Mouse (Mus musculus) embryonic fibroblast, embryonic 13.5 days (primary cell): ENCODE measurements at regions not wholly inside any gene's neighbourhood (a gene's known extent, or its start where the extent isn't known, plus 50 kb on each side); places are given as distances from the start of the nearest gene placed in this dataset.

Experiments used
- H3K27ac ChIP-seq: 2 replicates; pipeline ENCODE4 v1.5.1; 2012; ENCODE audit warnings: low read length, control low read depth, inconsistent platforms; ENCODE audit not compliant: insufficient read depth
- H3K4me1 ChIP-seq: 2 replicates; pipeline ENCODE4 v1.6.1; 2011; ENCODE audit warnings: low read length; ENCODE audit not compliant: control insufficient read depth, insufficient read depth
- H3K4me3 ChIP-seq: 2 replicates; pipeline ENCODE4 v1.5.1; 2011; ENCODE audit warnings: mild to moderate bottlenecking, control low read depth, low read length; ENCODE audit not compliant: insufficient read depth
- CTCF ChIP-seq: IDR thresholded peaks from 2 replicates; pipeline ENCODE4 v1.5.1; 2011; ENCODE audit warnings: mild to moderate bottlenecking, control low read depth, low read length, moderate library complexity, borderline replicate concordance; ENCODE audit not compliant: insufficient read depth
- POLR2A ChIP-seq: IDR thresholded peaks from 2 replicates; pipeline ENCODE4 v1.6.1; 2011; ENCODE audit warnings: low read depth, mild to moderate bottlenecking, control low read depth, low read length, moderate library complexity

DNA sequence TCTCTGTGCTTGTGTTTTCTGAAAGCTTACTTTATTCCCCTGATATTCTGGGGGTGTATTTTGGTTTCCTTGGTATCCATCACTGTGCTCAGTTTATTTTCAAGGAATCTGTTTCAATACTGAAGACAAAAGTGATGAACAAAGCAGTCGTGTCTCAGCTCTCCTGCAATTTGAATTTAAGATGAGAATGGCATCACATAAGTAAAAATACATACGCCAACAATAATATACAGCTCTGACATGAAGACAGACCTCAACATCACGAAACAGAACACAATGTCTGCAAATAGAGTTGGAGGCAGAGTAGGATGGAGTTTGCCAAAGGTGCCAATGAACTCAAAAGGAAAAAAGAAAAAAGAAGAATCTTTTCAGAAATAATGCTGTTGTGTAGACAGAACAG lies 679.0 kb upstream of the Agtr1b start:
- Histone ChIP-seq H3K27ac (no peak overlapping the region), H3K4me3 (no peak overlapping the region), H3K4me1 (no peaks in the 10 kb centered on the region)
- no peak for TF ChIP-seq CTCF
- no peak for TF ChIP-seq POLR2A

DNA sequence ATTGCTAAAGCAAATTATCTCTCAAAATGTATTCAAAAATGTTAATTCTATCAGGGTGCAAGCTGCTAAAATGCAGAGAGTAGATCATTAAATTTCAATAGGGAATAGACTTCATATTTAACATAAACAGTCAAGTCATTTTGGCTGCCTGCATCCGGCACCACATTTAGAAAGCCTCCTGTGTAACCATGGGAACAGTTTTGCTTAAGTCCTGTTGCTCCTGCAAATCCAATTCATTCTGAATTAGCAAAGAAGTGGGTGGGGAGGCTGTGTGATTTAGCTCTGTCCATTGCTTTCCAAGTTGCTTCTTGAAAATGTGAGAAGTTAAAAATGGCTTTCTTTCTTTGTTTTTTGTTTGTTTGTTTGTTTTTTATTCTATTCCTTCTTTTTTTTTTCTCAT lies 658.9 kb upstream of the Agtr1b start:
- Histone ChIP-seq H3K4me3 (no peak overlapping the region), H3K27ac (no peak overlapping the region), H3K4me1 (no peaks in the 10 kb centered on the region)
- TF ChIP-seq CTCF (no peak), POLR2A (no peak)

DNA sequence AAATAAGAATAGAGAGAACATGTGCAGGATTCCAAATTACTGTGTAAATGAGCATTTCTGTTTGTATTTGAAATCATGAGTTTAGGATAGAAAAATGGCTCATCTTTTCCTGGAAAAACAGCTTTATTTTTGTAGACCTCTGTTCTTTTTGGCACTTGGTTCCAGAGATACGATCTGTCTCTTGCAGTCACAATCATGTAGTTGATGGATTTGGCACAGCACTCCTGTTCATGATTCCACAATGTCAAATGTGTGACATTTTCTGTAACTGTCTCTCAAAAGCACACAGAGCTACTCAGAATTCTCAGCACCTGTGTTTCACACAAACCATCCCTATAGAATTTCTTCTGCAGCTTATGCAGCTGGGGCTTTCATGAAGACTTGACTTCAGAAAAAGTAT lies 654.0 kb upstream of the Agtr1b start:
- H3K4me3 ChIP-seq = no peak overlapping the region
- no peak for TF ChIP-seq CTCF
- TF ChIP-seq POLR2A = no peak
- H3K4me1 ChIP-seq = no peaks in the 10 kb centered on the region
- H3K27ac ChIP-seq = no peak overlapping the region

DNA sequence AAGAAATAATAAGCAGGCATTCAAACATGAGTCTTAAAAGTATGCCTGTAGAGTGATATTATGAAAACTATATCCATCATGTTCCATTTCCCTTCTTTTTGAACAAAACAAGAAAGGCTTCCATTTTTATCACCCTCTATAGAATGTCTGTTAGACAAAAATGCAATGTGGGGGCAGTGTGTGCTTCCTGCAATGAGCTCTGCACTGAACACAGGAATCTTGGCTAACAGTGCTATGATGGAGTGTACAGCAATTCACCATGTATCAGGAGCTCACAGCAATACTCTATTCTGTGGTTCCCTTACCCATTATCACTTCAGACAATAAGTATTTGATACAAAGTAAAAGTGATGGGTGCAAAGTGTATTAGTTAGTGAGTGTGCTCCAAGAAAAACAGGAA lies 653.3 kb upstream of the Agtr1b start:
- no peaks in the 10 kb centered on the region for H3K4me1 ChIP-seq
- no peak overlapping the region for H3K27ac ChIP-seq
- TF ChIP-seq CTCF (no peak), POLR2A (no peak)
- no peak overlapping the region for H3K4me3 ChIP-seq

DNA sequence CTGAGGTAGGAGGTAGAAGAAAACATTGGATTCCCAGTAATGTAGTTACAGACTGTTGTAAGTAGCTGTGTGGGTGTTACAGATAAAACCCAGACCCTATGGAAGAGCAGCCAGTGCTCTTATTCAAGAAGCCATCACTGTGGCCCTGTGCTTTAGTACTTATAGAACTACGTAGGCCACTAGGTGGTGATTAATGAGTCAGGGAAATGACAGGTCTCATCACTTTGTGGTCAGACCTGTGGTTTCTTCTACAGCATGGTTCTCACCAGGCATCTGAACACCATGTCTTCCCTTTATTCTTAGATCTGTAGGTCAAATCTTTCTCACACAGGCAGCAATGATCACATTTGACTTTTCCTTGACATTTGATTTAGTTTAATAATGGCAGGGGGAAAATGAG lies 642.7 kb upstream of the Agtr1b start:
- no peak overlapping the region for H3K4me3 ChIP-seq
- H3K27ac ChIP-seq = no peak overlapping the region
- TF ChIP-seq POLR2A (no peak), CTCF (no peak)
- no peaks in the 10 kb centered on the region for H3K4me1 ChIP-seq

DNA sequence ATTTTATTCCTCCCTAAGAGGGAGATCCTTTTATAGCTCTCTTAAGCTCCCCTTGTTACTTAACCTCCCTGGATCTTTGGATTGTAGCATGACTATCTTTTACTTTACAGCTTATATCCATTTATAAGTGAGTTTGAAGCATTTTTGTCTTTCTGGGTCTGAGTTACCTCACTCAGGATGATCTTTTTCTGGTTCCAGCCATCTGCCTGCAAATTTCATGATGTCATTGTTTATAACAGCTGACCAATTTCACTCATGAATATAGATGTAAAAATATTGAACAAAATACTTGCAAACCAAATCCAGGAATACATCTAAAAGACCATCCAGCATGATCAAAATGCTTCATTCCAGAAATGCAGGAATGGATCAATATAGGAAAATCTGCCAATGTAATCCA lies 631.3 kb upstream of the Agtr1b start:
- Histone ChIP-seq H3K4me3 (no peak overlapping the region), H3K4me1 (no peaks in the 10 kb centered on the region), H3K27ac (no peak overlapping the region)
- TF ChIP-seq POLR2A = no peak
- no peak for TF ChIP-seq CTCF

DNA sequence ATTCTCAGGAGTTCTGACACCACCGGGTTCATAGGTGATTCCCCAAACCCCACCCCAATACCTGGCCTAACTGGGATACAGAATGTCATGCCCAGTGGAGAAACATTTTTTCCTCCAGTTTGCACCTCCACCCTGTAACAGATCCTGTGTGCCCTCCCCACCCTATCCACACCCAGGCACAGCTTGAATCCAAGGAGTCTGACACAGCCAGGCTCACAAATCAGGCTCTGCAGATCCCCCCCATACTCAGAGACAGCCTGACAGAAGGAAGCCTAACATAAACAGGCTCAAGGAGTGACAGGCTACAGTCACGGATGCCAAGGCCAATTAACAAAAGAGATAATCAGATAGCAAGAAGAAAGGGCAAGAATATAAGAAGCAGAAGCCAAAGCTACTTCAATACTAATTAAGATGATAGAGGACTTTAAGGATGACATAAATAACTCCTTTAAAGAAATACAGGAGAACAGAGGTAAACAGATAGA lies 622.6 kb upstream of the Agtr1b start:
- Histone ChIP-seq H3K27ac (no peak overlapping the region), H3K4me3 (no peak overlapping the region), H3K4me1 (no peaks in the 10 kb centered on the region; the same call in 1 of the 2 replicates)
- TF ChIP-seq POLR2A = no peak
- no peak for TF ChIP-seq CTCF

DNA sequence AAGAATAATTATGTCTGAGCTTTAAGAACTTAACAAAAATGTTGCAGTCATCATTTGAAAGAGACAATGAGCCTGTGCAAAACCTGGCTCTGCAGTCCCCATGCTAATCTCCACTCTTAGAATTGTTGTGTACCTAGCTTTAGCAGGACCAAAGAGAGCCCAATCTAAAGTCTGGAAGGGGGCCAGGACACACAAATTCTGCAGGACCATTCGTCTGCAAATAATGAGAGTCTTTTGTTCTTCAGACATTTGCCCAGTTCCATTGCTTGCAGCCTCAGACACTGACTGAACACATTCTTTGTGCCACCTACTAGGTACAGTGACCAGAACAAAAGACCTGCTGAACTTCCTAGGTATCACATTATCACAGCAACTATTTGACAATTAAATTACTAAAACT lies 620.0 kb upstream of the Agtr1b start:
- H3K27ac ChIP-seq = no peak overlapping the region
- TF ChIP-seq CTCF = no peak
- TF ChIP-seq POLR2A = no peak

DNA sequence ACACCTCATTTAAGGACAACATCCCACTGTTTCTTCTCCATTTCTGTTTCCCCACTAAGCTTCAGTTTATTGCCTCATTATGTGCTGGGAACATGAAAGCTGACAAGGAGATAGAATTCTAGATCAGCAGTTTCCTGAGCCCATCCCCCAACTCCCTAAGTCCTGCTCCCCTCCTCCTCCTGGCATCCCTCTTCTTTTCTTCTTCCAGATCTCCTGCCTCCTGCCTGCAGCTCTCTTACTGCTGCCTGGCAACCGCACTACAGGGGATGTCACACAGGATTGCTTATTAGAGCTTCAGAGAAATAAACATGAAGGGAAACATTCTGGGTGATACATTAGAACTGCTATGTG lies 619.4 kb upstream of the Agtr1b start:
- no peak overlapping the region for H3K27ac ChIP-seq
- H3K4me3 ChIP-seq = no peak overlapping the region
- TF ChIP-seq POLR2A (no peak), CTCF (no peak)
- H3K4me1 ChIP-seq = no peaks in the 10 kb centered on the region; the same call in 1 of the 2 replicates

More for the DNA sequence above, 620.0 kb upstream of the Agtr1b start:
- Histone ChIP-seq H3K4me3 (no peak overlapping the region), H3K4me1 (no peaks in the 10 kb centered on the region; the same call in 1 of the 2 replicates)

DNA sequence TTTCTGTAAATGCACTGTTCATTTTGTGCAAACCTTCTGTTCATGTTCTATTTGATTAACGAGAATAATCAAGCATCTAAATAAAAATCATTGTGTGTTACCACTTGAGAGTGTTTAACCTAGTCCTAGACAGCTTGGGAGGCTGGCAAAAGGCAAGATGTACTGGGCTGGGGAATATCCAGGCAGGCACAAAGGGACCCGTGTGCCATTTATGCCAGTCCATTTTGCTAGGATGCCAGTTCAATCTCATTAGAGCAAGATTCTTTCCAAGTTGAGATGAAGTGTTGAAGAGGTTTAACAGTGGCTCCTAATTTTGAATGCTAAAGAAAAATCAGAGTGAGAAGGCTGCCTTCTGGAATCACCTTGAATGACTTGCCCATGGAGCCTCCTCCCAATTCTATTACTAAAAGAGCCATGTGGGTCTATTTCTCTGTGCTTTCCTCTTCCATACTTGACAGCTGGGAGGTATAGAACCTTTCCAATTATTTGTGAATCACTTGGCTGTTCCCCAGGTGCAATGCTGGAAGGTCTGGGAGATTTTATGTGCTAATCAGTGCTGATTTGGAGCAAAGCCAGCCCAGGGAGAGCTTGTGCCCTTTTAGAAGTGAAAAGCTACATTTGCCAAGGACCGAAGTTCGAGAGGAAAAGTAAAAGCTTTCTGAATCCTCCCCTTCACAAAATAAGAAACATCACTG lies 618.9 kb upstream of the Agtr1b start:
- TF ChIP-seq POLR2A (no peak), CTCF (no peak)
- Histone ChIP-seq H3K4me3 (no peak overlapping the region), H3K27ac (no peak overlapping the region), H3K4me1 (no peaks in the 10 kb centered on the region; the same call in 1 of the 2 replicates)
